Mouse (Mus musculus): Measurements from ENCODE around the gene C130032M10Rik. TPM values are rescaled to one million over a fixed set of nuclear protein-coding genes. Genes with fewer than 3 reads are reported as not detected.

C130032M10Rik gene
- polyA plus RNA-seq, 1 experiment from 2014 or later, result not detected

GRCm38 (mm10) chr9:114498218-114498617 is 17.3 kb upstream of the C130032M10Rik start:
- no peak for ATAC-seq (ENCODE audit: insufficient read depth)
- no peaks in the 10 kb centered on the region for H3K27me3 ChIP-seq
- WGBS (ENCODE audit: insufficient replicate concordance), result 4% methylated on average over 11 of the region's 11 CpGs
- H3K27ac ChIP-seq (replicated peaks), result no peak overlapping the region
- H3K36me3 ChIP-seq (replicated peaks), result no peaks in the 10 kb centered on the region
- no peak overlapping the region for H3K4me2 ChIP-seq
- no peak overlapping the region for H3K4me3 ChIP-seq (replicated peaks)
- H3K9ac ChIP-seq, result no peak overlapping the region
- peaks cover 13% of the 10 kb centered on the region for H3K4me1 ChIP-seq (replicated peaks)
- H3K9me3 ChIP-seq (replicated peaks), result no peaks in the 10 kb centered on the region

DNA sequence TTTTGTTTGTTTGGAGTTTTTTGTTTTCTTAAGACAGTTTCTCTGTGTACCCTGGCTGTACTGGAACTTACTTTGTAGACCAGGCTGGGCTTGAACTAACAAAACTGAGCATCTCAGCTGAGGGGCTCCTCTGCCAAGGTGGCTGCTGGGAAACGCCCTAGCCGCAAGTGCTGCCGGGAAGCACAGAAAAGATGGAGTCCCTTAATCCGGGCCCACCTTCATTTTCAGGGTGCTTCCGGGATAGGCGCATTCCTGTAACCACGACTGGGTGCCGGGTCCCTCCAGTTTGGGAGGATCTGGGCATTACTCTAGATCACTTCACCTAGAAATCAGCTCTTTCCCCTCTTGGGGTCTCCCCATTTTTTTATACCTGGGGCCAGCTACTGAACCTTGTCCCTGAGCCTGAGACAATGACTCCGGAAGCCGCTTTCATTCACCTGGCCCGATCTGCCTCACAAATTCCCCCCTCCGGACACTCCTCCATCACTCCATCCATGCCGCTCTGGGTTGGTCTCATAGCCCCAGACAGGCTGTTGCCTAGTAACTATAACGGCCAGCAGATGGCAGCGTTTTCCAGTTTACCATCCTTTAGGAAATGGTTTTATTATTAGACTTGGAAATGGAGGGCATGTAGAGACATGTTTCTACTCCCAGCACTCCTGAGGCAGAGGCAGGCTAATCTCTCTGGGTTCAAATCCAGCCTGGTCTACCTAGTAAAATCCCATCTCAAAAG is 15.5 kb upstream of the C130032M10Rik start:
- peaks cover 15% of the 10 kb centered on the region for H3K4me1 ChIP-seq (replicated peaks)
- H3K27ac ChIP-seq (replicated peaks), result no peak overlapping the region
- no peaks in the 10 kb centered on the region for H3K36me3 ChIP-seq (replicated peaks)
- ATAC-seq (ENCODE audit: insufficient read depth), result no peak
- 16% methylated on average over 15 of the region's 15 CpGs for WGBS (ENCODE audit: insufficient replicate concordance)
- H3K9ac ChIP-seq, result no peak overlapping the region
- H3K4me3 ChIP-seq (replicated peaks), result no peak overlapping the region
- H3K9me3 ChIP-seq (replicated peaks), result no peaks in the 10 kb centered on the region
- H3K27me3 ChIP-seq, result no peaks in the 10 kb centered on the region
- H3K4me2 ChIP-seq, result no peak overlapping the region

- no peaks in the 10 kb centered on the region for H3K27me3 ChIP-seq
- no peak overlapping the region for H3K4me2 ChIP-seq
- H3K9ac ChIP-seq, result no peak overlapping the region
- H3K9me3 ChIP-seq (replicated peaks), result no peaks in the 10 kb centered on the region
- H3K4me3 ChIP-seq (replicated peaks), result no peak overlapping the region
- H3K27ac ChIP-seq (replicated peaks), result no peak overlapping the region
- H3K4me1 ChIP-seq (replicated peaks), result peaks cover 15% of the 10 kb centered on the region
- WGBS (ENCODE audit: insufficient replicate concordance), result 28% methylated on average over 7 of the region's 7 CpGs
- no peak for ATAC-seq (ENCODE audit: insufficient read depth)
- H3K36me3 ChIP-seq (replicated peaks), result no peaks in the 10 kb centered on the region
Observed at GRCm38 (mm10) chr9:114501111-114501510, 14.4 kb upstream of the C130032M10Rik start.

DNA sequence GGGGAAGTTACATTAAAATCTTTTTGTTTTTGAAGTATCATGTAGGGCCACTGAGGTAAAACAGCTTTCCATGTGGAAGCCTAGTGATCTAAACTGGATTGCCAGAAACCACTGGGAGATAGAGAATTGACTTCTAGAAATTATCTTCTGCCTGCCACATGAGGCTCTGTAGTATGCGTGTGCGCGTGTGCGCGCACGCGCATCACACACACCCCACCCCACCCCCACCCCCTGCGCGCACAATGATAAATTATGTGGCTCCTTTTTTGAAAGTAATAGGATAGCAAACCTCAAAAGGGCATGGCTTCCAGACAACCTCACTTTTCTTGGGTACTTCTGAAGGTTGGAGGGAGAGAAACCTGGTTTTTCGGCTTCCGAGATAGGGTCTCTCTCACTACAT is 13.6 kb upstream of the C130032M10Rik start:
- Histone ChIP-seq H3K27me3 (no peaks in the 10 kb centered on the region), H3K4me2 (no peak overlapping the region), H3K36me3 (replicated peaks) (no peaks in the 10 kb centered on the region), H3K27ac (replicated peaks) (no peak overlapping the region), H3K4me3 (replicated peaks) (no peak overlapping the region), H3K4me1 (replicated peaks) (peaks cover 15% of the 10 kb centered on the region), H3K9ac (no peak overlapping the region), H3K9me3 (replicated peaks) (no peaks in the 10 kb centered on the region)
- no peak for ATAC-seq (ENCODE audit: insufficient read depth)
- WGBS (ENCODE audit: insufficient replicate concordance), result 56% methylated on average over 11 of the region's 11 CpGs

DNA sequence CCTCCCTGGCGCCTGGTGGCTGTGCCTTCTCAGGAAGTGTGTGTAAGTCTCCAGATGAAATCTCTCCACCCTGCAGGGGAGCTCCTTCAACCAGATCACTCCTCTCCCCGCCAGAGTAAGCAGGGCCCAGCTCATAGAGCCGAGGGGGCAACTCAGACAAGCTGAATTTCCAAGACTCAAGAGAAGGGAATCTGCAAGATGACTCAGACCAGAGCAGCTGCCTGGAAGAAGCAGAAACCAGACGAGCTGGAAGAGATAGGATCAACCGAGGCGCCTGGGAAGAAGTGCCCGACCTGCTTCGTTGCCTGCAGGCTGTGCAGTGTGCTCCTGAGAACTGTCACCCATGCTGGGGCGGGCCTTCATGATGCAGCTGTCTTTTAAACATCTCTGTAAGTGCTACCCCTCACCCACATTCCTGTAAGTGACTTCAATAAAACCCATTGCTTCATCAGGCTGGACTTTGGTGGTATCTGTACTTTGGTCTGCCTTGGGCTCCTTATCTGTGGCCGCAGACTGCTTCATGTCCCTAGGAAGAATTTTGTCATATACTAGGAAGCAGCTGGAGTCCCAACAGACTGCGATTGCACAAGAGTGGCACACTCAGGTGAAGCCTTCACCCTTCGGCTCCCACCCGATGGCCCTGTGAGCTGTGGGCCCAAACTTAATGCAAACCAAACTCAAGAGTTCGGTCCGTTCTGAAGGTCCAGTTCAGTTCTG is 12.6 kb upstream of the C130032M10Rik start:
- no peaks in the 10 kb centered on the region for H3K36me3 ChIP-seq (replicated peaks)
- no peaks in the 10 kb centered on the region for H3K27me3 ChIP-seq
- H3K9ac ChIP-seq, result no peak overlapping the region
- no peak for ATAC-seq (ENCODE audit: insufficient read depth)
- 20% methylated on average over 15 of the region's 15 CpGs for WGBS (ENCODE audit: insufficient replicate concordance)
- no peak overlapping the region for H3K4me3 ChIP-seq (replicated peaks)
- peak overlapping the region; percentile 3; the same call in 1 of the 2 replicates for H3K4me2 ChIP-seq
- H3K4me1 ChIP-seq (replicated peaks), result peaks cover 15% of the 10 kb centered on the region
- H3K27ac ChIP-seq (replicated peaks), result no peak overlapping the region
- H3K9me3 ChIP-seq (replicated peaks), result no peaks in the 10 kb centered on the region

GRCm38 (mm10) chr9:114504816-114505215 is 10.7 kb upstream of the C130032M10Rik start, which contains the start of gene Ccr4:
Ccr4 (minus strand) TSS chr9:114504916.
- H3K27ac ChIP-seq (replicated peaks), result no peak within 1 kb of the TSS
- H3K9me3 ChIP-seq (replicated peaks), result no peaks in the 10 kb centered on the region
- H3K4me3 ChIP-seq (replicated peaks), result no peak within 1 kb of the TSS
- no peaks in the 10 kb centered on the region for H3K36me3 ChIP-seq (replicated peaks)
- no peak for ATAC-seq (ENCODE audit: insufficient read depth)
- H3K4me1 ChIP-seq (replicated peaks), result peaks cover 15% of the 10 kb centered on the region
- no peak within 1 kb of the TSS for H3K4me2 ChIP-seq
- H3K27me3 ChIP-seq, result no peaks in the 10 kb centered on the region
- no peak within 1 kb of the TSS for H3K9ac ChIP-seq
- 78% methylated on average over 9 of the region's 9 CpGs for WGBS (ENCODE audit: insufficient replicate concordance)

DNA sequence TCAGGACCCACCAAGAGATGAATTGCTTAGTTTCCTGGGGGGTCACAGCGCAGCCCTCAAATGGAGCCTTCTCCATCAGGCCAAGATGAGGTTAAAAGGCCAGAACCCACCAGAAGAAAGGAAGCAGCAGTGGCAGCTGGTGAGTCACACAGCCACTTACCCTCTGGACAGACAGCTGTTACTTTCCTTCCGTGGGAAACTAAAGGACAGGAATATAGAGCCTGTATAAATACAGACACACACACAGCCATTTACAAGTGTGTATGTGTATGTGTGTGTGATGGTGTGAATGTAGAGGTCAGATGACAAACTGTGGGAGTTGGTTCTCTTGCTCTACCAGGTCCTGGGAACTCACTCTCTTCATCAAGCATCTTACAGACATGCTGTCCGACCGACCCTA is 8.9 kb upstream of the C130032M10Rik start:
- no peak overlapping the region for H3K4me2 ChIP-seq
- WGBS (ENCODE audit: insufficient replicate concordance), result 50% methylated on average over 4 of the region's 4 CpGs
- no peak overlapping the region for H3K9ac ChIP-seq
- no peak overlapping the region for H3K27ac ChIP-seq (replicated peaks)
- peaks cover 15% of the 10 kb centered on the region for H3K4me1 ChIP-seq (replicated peaks)
- H3K9me3 ChIP-seq (replicated peaks), result no peaks in the 10 kb centered on the region
- no peak overlapping the region for H3K4me3 ChIP-seq (replicated peaks)
- H3K36me3 ChIP-seq (replicated peaks), result no peaks in the 10 kb centered on the region
- ATAC-seq (ENCODE audit: insufficient read depth), result no peak
- no peaks in the 10 kb centered on the region for H3K27me3 ChIP-seq

GRCm38 (mm10) chr9:114507421-114507820 is 8.1 kb upstream of the C130032M10Rik start:
- no peaks in the 10 kb centered on the region; the same call in 1 of the 2 replicates for H3K9me3 ChIP-seq (replicated peaks)
- WGBS (ENCODE audit: insufficient replicate concordance), result 66% methylated on average over 9 of the region's 9 CpGs
- H3K4me1 ChIP-seq (replicated peaks), result peaks cover 10% of the 10 kb centered on the region
- peaks cover under 1% of the 10 kb centered on the region; the same call in 1 of the 2 replicates for H3K36me3 ChIP-seq (replicated peaks)
- ATAC-seq (ENCODE audit: insufficient read depth), result no peak
- no peaks in the 10 kb centered on the region for H3K27me3 ChIP-seq
- no peak overlapping the region for H3K4me2 ChIP-seq
- H3K9ac ChIP-seq, result no peak overlapping the region
- H3K27ac ChIP-seq (replicated peaks), result no peak overlapping the region
- no peak overlapping the region for H3K4me3 ChIP-seq (replicated peaks)

DNA sequence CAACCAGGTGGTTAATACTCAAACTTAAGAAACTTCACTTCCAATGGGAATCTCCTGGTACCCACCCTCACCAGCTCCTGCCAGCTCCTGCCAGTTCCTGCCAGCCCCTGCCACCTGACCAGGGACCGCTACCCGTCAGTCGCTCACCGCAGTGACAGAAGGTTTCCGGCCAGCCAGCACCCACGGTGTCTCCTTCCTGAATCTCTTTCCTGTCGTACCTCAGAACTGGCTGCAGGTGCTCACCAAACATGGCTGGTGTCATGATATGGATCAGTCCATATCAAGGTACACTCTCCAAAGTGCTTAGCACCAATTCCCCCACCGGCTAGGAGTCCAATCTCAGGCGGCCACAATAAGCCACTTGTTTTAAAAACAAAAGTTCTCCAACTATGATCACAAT is 5.7 kb upstream of the C130032M10Rik start:
- peaks cover 5% of the 10 kb centered on the region; the same call in 1 of the 2 replicates for H3K9me3 ChIP-seq (replicated peaks)
- no peak overlapping the region for H3K4me3 ChIP-seq (replicated peaks)
- no peak for ATAC-seq (ENCODE audit: insufficient read depth)
- H3K4me1 ChIP-seq (replicated peaks), result no peaks in the 10 kb centered on the region
- H3K9ac ChIP-seq, result no peak overlapping the region
- no peaks in the 10 kb centered on the region for H3K27me3 ChIP-seq
- no peak overlapping the region for H3K27ac ChIP-seq (replicated peaks)
- peaks cover 17% of the 10 kb centered on the region for H3K36me3 ChIP-seq (replicated peaks)
- H3K4me2 ChIP-seq, result no peak overlapping the region
- WGBS (ENCODE audit: insufficient replicate concordance), result 53% methylated on average over 9 of the region's 9 CpGs

DNA sequence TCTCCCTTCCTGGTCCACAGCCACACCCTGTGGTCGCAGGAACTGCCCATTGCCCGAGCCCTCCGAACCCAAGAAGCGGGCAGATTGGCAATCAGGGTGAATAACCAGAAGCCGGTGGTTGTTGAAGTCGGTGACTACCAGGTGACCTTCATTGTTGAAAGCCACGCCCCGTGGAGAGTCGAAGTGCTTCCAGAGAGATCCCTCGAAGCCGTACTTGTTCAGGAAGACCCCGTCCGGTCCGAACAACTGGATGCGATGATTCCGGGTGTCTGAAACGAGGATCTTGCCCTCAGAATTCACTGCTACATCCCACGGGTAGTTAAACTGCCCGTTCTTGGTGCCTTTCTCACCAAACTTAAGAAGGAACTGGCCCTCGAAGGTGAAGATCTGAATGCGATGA is 2.7 kb upstream of the C130032M10Rik start:
- Histone ChIP-seq H3K4me3 (replicated peaks) (no peak overlapping the region), H3K36me3 (replicated peaks) (peaks cover 17% of the 10 kb centered on the region), H3K4me1 (replicated peaks) (no peaks in the 10 kb centered on the region), H3K27ac (replicated peaks) (no peak overlapping the region), H3K9me3 (replicated peaks) (peaks cover 5% of the 10 kb centered on the region; the same call in 1 of the 2 replicates), H3K4me2 (no peak overlapping the region), H3K9ac (no peak overlapping the region), H3K27me3 (no peaks in the 10 kb centered on the region)
- no peak for ATAC-seq (ENCODE audit: insufficient read depth)
- WGBS (ENCODE audit: insufficient replicate concordance), result 83% methylated on average over 21 of the region's 21 CpGs

DNA sequence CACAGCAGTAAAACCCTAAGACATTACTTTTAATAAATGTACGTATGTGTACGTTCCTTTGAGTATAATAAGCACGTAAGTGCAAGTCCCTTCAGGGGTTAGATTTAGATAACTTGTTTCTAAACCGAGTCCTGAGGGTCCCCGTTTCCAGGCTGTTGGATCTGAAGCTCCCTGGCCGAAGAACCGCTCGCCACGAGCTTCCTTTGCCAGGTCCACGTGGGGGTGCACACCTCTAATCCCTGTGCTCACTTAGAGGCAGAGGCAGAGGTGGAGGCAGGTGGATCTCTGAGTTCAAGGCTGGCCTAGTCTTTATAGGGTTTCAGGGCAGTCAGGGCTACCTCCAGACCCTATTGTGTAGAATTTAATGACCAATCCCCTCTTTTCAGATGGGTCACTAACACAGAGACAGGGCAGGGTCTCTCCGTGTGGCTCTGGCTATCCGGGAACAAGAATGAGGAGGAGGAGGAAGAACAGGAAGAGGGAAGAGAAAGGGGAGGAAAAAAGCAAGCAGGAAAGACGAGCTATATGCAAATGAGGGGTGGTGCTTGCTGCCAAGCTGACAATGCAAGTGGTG is 2.5 kb downstream of the C130032M10Rik start:
- no peaks in the 10 kb centered on the region for H3K27me3 ChIP-seq
- no peak overlapping the region for H3K4me3 ChIP-seq (replicated peaks)
- H3K36me3 ChIP-seq (replicated peaks), result peaks cover 11% of the 10 kb centered on the region
- no peak overlapping the region for H3K9ac ChIP-seq
- 57% methylated on average over 13 of the region's 13 CpGs for WGBS (ENCODE audit: insufficient replicate concordance)
- H3K4me1 ChIP-seq (replicated peaks), result peaks cover 7% of the 10 kb centered on the region; the same call in 1 of the 2 replicates
- no peak for ATAC-seq (ENCODE audit: insufficient read depth)
- no peak overlapping the region for H3K27ac ChIP-seq (replicated peaks)
- 0 out of 2 replicates have a peak, but pooled peaks cover 5% of the 10 kb centered on the region for H3K9me3 ChIP-seq (replicated peaks)
- H3K4me2 ChIP-seq, result no peak overlapping the region
